Mouse (Mus musculus) central nervous system, embryonic 11.5 days (tissue): Measurements from ENCODE around the gene Ube2e2. TPM values are rescaled to one million over a fixed set of nuclear protein-coding genes. Genes with fewer than 3 reads are reported as not detected.

Source experiments
- polyA plus RNA-seq: library from polyadenylated mRNA; depleted of rRNA; stranded (reverse); fragments of >200 nt; gene quantifications from 2 replicates; pipeline ENCODE4 v1.2.3, GENCODE M21; 2012; rRNA removed

Gene Ube2e2
- polyA plus RNA-seq: 38.2 and 52.7 TPM in 2 replicates

GRCm38 (mm10) chr14:18893947-18894445 is at the start of gene Ube2e2:
Ube2e2 (minus strand) TSS chr14:18894267.

